Mouse (Mus musculus) myocyte (in vitro differentiated cells): Measurements from ENCODE around the gene Gpnmb.

Experiments
- CEBPB ChIP-seq: IDR thresholded peaks from 2 replicates; pipeline ENCODE4 v1.6.1; 2011; ENCODE audit warnings: mild to moderate bottlenecking, moderate library complexity; ENCODE audit not compliant: poor library complexity, insufficient read depth, severe bottlenecking
- E2F4 ChIP-seq: IDR thresholded peaks from one replicate; pipeline ENCODE4 v1.6.1; 2011; ENCODE audit warnings: mild to moderate bottlenecking, control low read depth, moderate library complexity; ENCODE audit not compliant: insufficient read depth
- MAX ChIP-seq: IDR thresholded peaks from one replicate; pipeline ENCODE4 v1.6.1; 2011; ENCODE audit warnings: low read depth, mild to moderate bottlenecking, control low read depth
- MYOD1 ChIP-seq, 3 experiments: IDR thresholded peaks; one replicate each; pipeline ENCODE4 v1.6.1; 2011; ENCODE audit warnings: control low read depth in 2 of 3, low read depth in 2 of 3, mild to moderate bottlenecking in 2 of 3, moderate library complexity in 1 of 3; ENCODE audit not compliant: insufficient read length in 2 of 3, control insufficient read depth in 1 of 3
- POLR2A ChIP-seq: IDR thresholded peaks from one replicate; pipeline ENCODE4 v1.6.1; 2011; ENCODE audit warnings: low read depth, mild to moderate bottlenecking, control low read depth, moderate library complexity; ENCODE audit not compliant: insufficient read length
- POLR2AphosphoS2 ChIP-seq: IDR thresholded peaks from one replicate; pipeline ENCODE4 v1.6.1; 2011; ENCODE audit warnings: low read depth, control low read depth; ENCODE audit not compliant: insufficient read length
- REST ChIP-seq: IDR thresholded peaks from one replicate; pipeline ENCODE4 v1.6.1; 2011; ENCODE audit warnings: mild to moderate bottlenecking, control low read depth, moderate library complexity; ENCODE audit not compliant: insufficient read depth, insufficient read length
- SRF ChIP-seq: IDR thresholded peaks from one replicate; pipeline ENCODE4 v1.6.1; 2011; ENCODE audit warnings: low read depth; ENCODE audit not compliant: control insufficient read depth, insufficient read length
- TCF12 ChIP-seq: IDR thresholded peaks from one replicate; pipeline ENCODE4 v1.6.1; 2011; ENCODE audit warnings: mild to moderate bottlenecking, control low read depth; ENCODE audit not compliant: poor library complexity, insufficient read depth, severe bottlenecking
- TCF3 ChIP-seq: IDR thresholded peaks from one replicate; pipeline ENCODE4 v1.6.1; 2011; ENCODE audit warnings: low read depth, control low read depth; ENCODE audit not compliant: insufficient read length
- USF1 ChIP-seq: IDR thresholded peaks from one replicate; pipeline ENCODE4 v1.6.1; 2011; ENCODE audit warnings: low read depth, mild to moderate bottlenecking, control low read depth, moderate library complexity

DNA sequence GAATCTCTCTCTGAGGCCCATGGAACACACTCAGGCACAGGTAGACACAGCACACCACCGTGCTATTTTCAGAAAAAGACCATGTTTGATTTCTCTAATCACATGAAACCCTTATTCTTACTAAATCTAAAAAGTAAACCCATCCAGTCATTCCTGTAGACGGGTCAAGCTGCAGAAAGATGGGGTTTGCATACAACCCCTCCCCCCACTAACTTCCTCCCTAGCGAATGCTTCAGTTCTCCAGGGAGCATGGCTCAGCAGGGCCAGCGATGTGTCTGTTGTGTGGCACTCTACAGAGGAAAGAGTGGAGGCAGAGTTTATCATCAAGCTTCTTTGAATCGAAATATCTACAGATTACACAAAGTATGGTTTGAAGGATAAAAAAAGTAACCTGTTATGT lies 79.2 kb downstream of the Gpnmb start:
- TF ChIP-seq POLR2A (no peak), E2F4 (no peak), MYOD1 (IDR thresholded peaks at IDR 0.05; ENCODE audit: control insufficient read depth in 1 of 3, insufficient read length in 2 of 3, low read depth in 2 of 3) (no peak), TCF12 (no peak), TCF3 (no peak), MAX (no peak), REST (no peak), USF1 (no peak), SRF (no peak), CEBPB (no peak), POLR2AphosphoS2 (no peak)
